Comparison of ENCODE assay signal across 10 mouse cellular contexts in the genomic region with DNA sequence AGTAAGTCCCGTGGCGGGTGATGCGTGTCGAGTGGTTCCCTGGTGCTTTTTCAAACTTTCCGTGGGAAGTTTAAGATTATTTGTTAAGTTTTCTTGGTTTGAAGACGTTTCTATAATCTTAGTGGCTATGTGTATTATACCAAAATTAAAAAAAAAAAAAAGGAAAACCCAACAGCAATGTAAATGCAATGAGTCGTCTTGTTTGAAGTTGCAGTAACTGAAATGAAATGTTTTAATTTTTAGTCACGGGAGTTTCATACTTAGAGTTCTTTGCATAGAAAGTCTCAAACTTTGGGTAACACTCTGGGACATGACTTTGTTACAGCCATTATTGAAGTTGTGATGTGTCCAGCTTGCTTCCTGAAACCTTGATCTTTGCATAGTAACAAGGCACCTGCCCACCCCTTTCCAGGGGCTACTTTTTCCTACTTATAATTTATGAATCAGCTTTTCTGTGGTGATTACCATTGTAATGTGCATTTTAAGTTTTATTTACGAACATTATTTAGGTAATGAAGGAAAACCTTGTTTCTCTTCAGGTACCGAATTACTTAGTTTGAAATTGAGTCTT. TPM values are rescaled to one million over a fixed set of nuclear protein-coding genes. Genes with fewer than 3 reads are reported as not detected.
DNase-seq lines count a peak whose midpoint lies in the region; ATAC-seq and TF ChIP-seq lines count a peak whose summit lies in the region.
"Had no signal": no experiment of that assay in that cellular context is flagged by ENCODE, and none has a peak within 500 bp of the region (broad histone marks: within the 10 kb centered on the region; RNA-seq: fewer than 3 reads in every experiment).

No protein-coding gene starts in this region.

- 11% methylated on average over 10 of the region's 10 CpGs for WGBS in heart, adult 2 months
- WGBS in liver, embryonic 12.5 days (ENCODE audit: insufficient replicate concordance): 8% methylated on average over 10 of the region's 10 CpGs

- H3K4me1 ChIP-seq in heart, adult 2 months (ENCODE audit: control insufficient read depth, insufficient read depth, low read length): peaks cover 9% of the 10 kb centered on the region
- peaks cover 2% of the 10 kb centered on the region for H3K4me1 ChIP-seq in embryonic fibroblast, embryonic 13.5 days (ENCODE audit: control insufficient read depth, insufficient read depth, low read length)
- peaks cover 59% of the 10 kb centered on the region for H3K4me1 ChIP-seq in liver, embryonic 12.5 days

- no peak for ATAC-seq in liver, embryonic 12.5 days

- peaks cover 3% of the 10 kb centered on the region for H3K79me2 ChIP-seq in heart, adult 2 months (replicated peaks; ENCODE audit: control insufficient read depth, insufficient read depth, low read length)

- no peak for TF ChIP-seq POLR2A in heart, adult 2 months (IDR thresholded peaks at IDR 0.05; ENCODE audit: insufficient read depth, low read depth, low read length)
- no peak for TF ChIP-seq POLR2A in embryonic fibroblast, embryonic 13.5 days (IDR thresholded peaks at IDR 0.05; ENCODE audit: low read depth, low read length)

- peak overlapping the region; percentile 75 for H3K4me2 ChIP-seq in liver, embryonic 12.5 days

- TF ChIP-seq EP300 in heart, adult 2 months (IDR thresholded peaks at IDR 0.05; ENCODE audit: insufficient read depth, low read depth, low read length): no peak

- peak overlapping the region; percentile 86 for H3K9ac ChIP-seq in heart, adult 2 months (ENCODE audit: low read depth, low read length)
- H3K9ac ChIP-seq in liver, embryonic 12.5 days: peak overlapping the region; percentile 97

- H3K4me3 ChIP-seq in heart, adult 2 months: peak overlapping the region; percentile 71
- H3K4me3 ChIP-seq in embryonic fibroblast, embryonic 13.5 days (ENCODE audit: insufficient read depth, low read length): peak overlapping the region; percentile 78
- H3K4me3 ChIP-seq in liver, embryonic 12.5 days: peak overlapping the region; percentile 95

- H3K36me3 ChIP-seq in heart, adult 2 months (ENCODE audit: control insufficient read depth, insufficient read depth, low read length): peaks cover 2% of the 10 kb centered on the region
- no peaks in the 10 kb centered on the region for H3K36me3 ChIP-seq in liver, embryonic 12.5 days

- intact Hi-C loops in heart, adult 2 months (cut with DNase I): loop anchor here (5.0 to 10.0 kb wide), 2 partner anchors 339 to 429 kb away; a partner anchor contains a TSS
- intact Hi-C loops in heart, postnatal 36 days (cut with DNase I): loop anchor here (2.0 to 10.0 kb wide), 3 partner anchors 85 to 409 kb away; a partner anchor contains a TSS
- intact Hi-C loops in left cerebral cortex, postnatal 10 days (cut with DNase I): loop anchor here (5.0 kb wide), 1 partner anchor 81 kb away; no protein-coding TSS in a partner anchor

- no peak for DNase-seq in heart, adult 2 months
- no peak for DNase-seq in heart, postnatal 36 days
- DNase-seq in 416B (ENCODE audit: low read depth): peak; percentile 47
- no peak for DNase-seq in thymus, postnatal 25 days
- DNase-seq in left cerebral cortex, postnatal 10 days (ENCODE audit: extremely low spot score in 1 of 2, low spot score in 2 of 2): no peak
- DNase-seq in urinary bladder, postnatal 4 days (ENCODE audit: low spot score in 2 of 2): no peak
- DNase-seq: thymus, adult 18-20 months had no signal

- TF ChIP-seq CTCF in heart, adult 2 months (IDR thresholded peaks at IDR 0.05): no peak
- no peak for TF ChIP-seq CTCF in embryonic fibroblast, embryonic 13.5 days (IDR thresholded peaks at IDR 0.05; ENCODE audit: borderline replicate concordance, insufficient read depth, low read length)

- H3K9me3 ChIP-seq in liver, embryonic 12.5 days (replicated peaks): no peaks in the 10 kb centered on the region

- H3K27me3 ChIP-seq in heart, adult 2 months (ENCODE audit: control insufficient read depth, insufficient read depth, low read length): no peaks in the 10 kb centered on the region
- H3K27me3 ChIP-seq in liver, embryonic 12.5 days (replicated peaks): no peaks in the 10 kb centered on the region
- H3K27me3 ChIP-seq: Patski had no signal

- H3K27ac ChIP-seq in heart, adult 2 months: peak overlapping the region; percentile 96
- H3K27ac ChIP-seq in embryonic fibroblast, embryonic 13.5 days (ENCODE audit: insufficient read depth, low read length): no peak overlapping the region; the same call in 1 of the 2 replicates
- H3K27ac ChIP-seq in liver, embryonic 12.5 days: peak overlapping the region; percentile 99

RNA-seq across cellular contexts. Expression of a gene that starts 0.9 kb away (rescaled TPM):
- 10 to 100 TPM; 14.6 to 15.9 TPM for total RNA-seq in heart, adult 2 months (2021)
- polyA plus RNA-seq in heart, adult 2 months (2012; rRNA removed): 11.2 and 16.2 TPM in 2 replicates
- total RNA-seq in heart, postnatal 36 days (2021): 10 to 100 TPM; 17.5 to 18.4 TPM
- polyA plus RNA-seq in embryonic fibroblast, embryonic 13.5 days (2011; ENCODE audit: insufficient read length, low read depth, missing spikeins): 20.7 and 21.7 TPM in 2 replicates
- 27.1 and 27.9 TPM in 2 replicates for polyA plus RNA-seq in liver, embryonic 12.5 days (2016; fragmentation: Nextera tagmentation; extraction: Ambion mirVana)
- 10 to 100 TPM; 31.5 to 32.1 TPM for total RNA-seq in left cerebral cortex, postnatal 10 days (2021)
